Mouse (Mus musculus): ENCODE results near the gene Itga3. TPM values are rescaled to one million over a fixed set of nuclear protein-coding genes. Genes with fewer than 3 reads are reported as not detected.

Itga3 gene
- polyA plus RNA-seq, 1 experiment from 2014 or later: 11.5 TPM

DNA sequence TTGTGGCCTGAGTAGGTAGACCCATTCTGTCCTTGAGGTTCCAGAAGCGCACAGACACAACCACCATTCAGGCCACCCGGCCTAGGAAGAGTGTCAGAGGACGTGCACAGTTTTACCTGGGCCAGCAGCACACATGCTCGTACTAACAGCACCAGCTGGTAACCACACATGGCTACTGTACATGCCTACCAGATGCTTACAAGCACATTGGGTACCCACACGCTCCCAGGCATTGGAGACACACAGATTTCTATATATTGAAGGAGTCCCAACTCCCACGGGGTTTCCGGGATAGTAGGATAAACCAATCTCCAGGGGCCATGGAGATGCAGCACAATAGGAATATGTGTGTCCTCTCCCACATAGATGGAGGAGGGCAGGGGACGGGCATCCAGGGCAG, 73.9 kb downstream of the Itga3 start:
- no peak overlapping the region for H3K27ac ChIP-seq (replicated peaks)
- DNase-seq (ENCODE audit: low spot score): no peak
- no peaks in the 10 kb centered on the region for H3K27me3 ChIP-seq (replicated peaks; ENCODE audit: low read depth, poor library complexity, severe bottlenecking)
- H3K36me3 ChIP-seq (replicated peaks): peaks cover 84% of the 10 kb centered on the region
- peaks cover 68% of the 10 kb centered on the region for H3K4me1 ChIP-seq
- WGBS: 92% methylated on average over 8 of the region's 8 CpGs
- no peaks in the 10 kb centered on the region for H3K9me3 ChIP-seq
- H3K4me3 ChIP-seq: no peak overlapping the region

DNA sequence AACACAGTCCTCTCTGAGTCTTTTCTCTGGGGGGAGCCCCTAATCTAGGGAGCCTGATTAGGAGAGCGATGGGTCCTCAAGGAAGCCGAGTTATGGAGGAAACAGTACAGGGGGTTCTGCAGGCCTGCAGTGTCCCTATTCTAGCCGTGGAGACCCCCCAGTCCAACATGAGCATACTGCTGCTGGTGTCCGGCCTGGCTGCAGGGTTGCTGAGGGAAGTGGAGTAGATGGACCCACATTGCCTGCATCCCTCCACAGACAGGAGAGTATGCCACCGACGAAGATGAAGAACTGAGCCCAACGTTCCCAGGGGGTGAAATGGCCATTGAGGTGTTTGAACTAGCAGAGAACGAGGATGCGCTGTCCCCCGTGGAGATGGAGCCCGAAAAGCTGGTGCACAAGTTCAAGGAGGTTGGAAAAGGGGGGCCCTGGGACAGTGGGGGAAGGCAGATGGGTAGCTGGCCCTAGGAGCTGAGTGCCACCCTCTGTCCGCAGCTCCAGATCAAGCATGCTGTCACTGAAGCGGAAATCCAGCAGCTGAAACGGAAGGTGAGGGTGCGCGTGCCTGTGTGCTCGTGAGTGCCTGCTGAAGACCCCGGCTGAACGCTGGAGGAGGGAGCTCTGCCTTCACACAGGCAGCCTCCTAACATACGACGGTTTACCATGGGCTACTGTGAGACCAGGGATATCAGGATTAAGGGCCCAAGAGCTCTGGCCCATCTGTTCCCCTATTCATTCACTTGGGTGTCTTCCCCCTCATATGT, 74.8 kb downstream of the Itga3 start:
- Histone ChIP-seq H3K36me3 (replicated peaks) (peaks cover 93% of the 10 kb centered on the region), H3K4me1 (peaks cover 58% of the 10 kb centered on the region), H3K27ac (replicated peaks) (no peak overlapping the region), H3K27me3 (replicated peaks; ENCODE audit: low read depth, poor library complexity, severe bottlenecking) (no peaks in the 10 kb centered on the region), H3K9me3 (no peaks in the 10 kb centered on the region), H3K4me3 (no peak overlapping the region)
- 88% methylated on average over 21 of the region's 21 CpGs for WGBS
- no peak for DNase-seq (ENCODE audit: low spot score)

DNA sequence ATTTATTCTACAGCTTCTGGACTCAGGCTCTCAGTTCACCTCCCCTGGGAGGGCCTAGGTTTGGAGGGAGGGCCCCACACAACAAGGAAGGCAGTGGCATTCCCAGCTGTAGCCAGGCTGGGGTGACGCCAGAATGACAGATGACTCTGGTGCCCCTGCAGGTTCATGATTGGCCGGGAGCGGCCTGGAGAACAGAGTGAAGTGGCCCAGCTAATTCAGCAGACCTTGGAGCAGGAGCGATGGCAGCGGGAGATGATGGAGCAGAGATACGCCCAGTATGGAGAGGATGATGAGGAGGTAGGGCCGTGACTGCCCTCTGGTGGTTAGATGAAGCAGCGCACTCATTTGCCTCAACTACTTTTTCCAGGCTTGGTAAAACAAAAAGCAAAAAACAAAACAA, 75.5 kb downstream of the Itga3 start:
- Histone ChIP-seq H3K36me3 (replicated peaks) (peaks cover 100% of the 10 kb centered on the region), H3K9me3 (no peaks in the 10 kb centered on the region), H3K27ac (replicated peaks) (peak overlapping the region; percentile 72), H3K27me3 (replicated peaks; ENCODE audit: low read depth, poor library complexity, severe bottlenecking) (no peaks in the 10 kb centered on the region), H3K4me3 (peak overlapping the region; percentile 29; the same call in 1 of the 2 replicates), H3K4me1 (peaks cover 58% of the 10 kb centered on the region)
- DNase-seq (ENCODE audit: low spot score): peak; percentile 78
- WGBS: 2% methylated on average over 8 of the region's 8 CpGs

DNA sequence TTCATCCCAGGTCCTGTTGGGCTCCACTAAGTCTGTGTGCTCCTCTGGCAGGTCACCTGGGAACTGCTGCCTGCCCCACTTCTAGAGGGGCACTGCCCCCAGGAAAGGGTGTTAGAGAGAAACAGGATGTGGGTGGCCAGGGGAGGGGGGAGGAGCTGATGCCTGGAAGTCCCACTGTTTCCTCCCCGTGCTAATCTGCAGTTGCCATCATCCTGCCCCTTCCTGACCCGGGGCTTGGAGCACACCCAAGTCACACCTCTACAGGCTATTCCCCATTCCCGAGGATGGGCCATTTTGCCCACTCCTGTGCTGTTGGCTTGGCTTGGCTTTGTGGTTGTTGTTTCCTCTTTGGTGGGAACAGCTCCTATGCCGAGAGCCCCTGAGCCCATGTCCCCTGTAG, 76.1 kb downstream of the Itga3 start:
- H3K4me3 ChIP-seq: peak overlapping the region; percentile 29; the same call in 1 of the 2 replicates
- DNase-seq (ENCODE audit: low spot score): no peak
- H3K27ac ChIP-seq (replicated peaks): peak overlapping the region; percentile 72
- H3K9me3 ChIP-seq: no peaks in the 10 kb centered on the region
- no peaks in the 10 kb centered on the region for H3K27me3 ChIP-seq (replicated peaks; ENCODE audit: low read depth, poor library complexity, severe bottlenecking)
- peaks cover 100% of the 10 kb centered on the region for H3K36me3 ChIP-seq (replicated peaks)
- 46% methylated on average over 4 of the region's 4 CpGs for WGBS
- H3K4me1 ChIP-seq: peaks cover 58% of the 10 kb centered on the region

DNA sequence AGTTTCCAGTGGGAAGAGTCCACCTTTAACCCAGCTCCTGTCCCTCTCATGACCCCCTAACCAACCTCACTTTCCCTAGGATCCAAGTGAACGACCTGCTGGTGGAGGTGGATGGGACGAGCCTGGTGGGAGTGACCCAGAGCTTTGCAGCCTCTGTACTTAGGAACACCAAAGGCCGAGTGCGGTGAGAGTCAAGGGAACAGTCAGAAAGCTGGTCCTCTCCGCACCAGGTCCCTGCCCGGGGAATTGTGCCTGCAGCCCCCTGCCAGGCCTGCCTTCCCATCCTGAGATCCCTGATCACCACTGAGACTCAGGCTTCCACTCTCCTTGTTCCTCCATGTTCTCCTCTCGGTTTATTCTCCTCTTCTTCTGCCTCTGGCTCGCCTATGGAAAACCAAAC, 76.5 kb downstream of the Itga3 start:
- H3K36me3 ChIP-seq (replicated peaks): peaks cover 99% of the 10 kb centered on the region
- no peak for DNase-seq (ENCODE audit: low spot score)
- H3K4me3 ChIP-seq: peak overlapping the region; percentile 29; the same call in 1 of the 2 replicates

DNA sequence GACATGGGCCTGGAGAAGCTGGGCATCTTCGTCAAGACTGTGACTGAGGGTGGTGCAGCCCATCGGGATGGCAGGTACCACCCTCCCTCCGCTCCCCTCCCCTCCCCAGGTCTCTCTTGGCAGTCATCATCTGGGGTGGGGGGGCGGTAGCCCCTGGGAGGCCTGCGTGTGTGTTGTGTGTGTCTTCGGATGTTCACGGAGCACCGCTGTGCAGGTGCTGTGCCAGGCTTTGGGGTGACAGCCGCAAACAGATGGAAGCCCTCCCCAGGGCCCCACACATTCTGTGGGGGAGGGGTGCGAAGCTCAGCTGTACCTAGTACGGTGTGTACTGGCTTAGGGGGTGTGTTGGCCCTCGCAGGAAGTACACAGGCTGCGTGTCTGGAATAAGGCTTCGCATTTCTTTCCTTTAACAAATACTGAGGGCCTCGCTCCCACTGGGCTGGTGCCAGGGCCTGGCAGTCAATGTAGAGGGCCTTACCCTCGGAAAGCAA, 78.5 kb downstream of the Itga3 start:
- Histone ChIP-seq H3K4me1 (peaks cover 67% of the 10 kb centered on the region), H3K9me3 (no peaks in the 10 kb centered on the region), H3K36me3 (replicated peaks) (peaks cover 93% of the 10 kb centered on the region), H3K4me3 (peak overlapping the region; percentile 14; the same call in 1 of the 2 replicates), H3K27me3 (replicated peaks; ENCODE audit: low read depth, poor library complexity, severe bottlenecking) (no peaks in the 10 kb centered on the region), H3K27ac (replicated peaks) (peak overlapping the region; percentile 55)
- DNase-seq (ENCODE audit: low spot score): no peak
- whole genome bisulfite sequencing: 91% methylated on average over 16 of the region's 16 CpGs

More for the DNA sequence above, 76.5 kb downstream of the Itga3 start:
- H3K4me1 ChIP-seq: peaks cover 59% of the 10 kb centered on the region
- H3K27ac ChIP-seq (replicated peaks): peak overlapping the region; percentile 72
- H3K27me3 ChIP-seq (replicated peaks; ENCODE audit: low read depth, poor library complexity, severe bottlenecking): no peaks in the 10 kb centered on the region
- WGBS: 73% methylated on average over 8 of the region's 8 CpGs
- no peaks in the 10 kb centered on the region for H3K9me3 ChIP-seq

DNA sequence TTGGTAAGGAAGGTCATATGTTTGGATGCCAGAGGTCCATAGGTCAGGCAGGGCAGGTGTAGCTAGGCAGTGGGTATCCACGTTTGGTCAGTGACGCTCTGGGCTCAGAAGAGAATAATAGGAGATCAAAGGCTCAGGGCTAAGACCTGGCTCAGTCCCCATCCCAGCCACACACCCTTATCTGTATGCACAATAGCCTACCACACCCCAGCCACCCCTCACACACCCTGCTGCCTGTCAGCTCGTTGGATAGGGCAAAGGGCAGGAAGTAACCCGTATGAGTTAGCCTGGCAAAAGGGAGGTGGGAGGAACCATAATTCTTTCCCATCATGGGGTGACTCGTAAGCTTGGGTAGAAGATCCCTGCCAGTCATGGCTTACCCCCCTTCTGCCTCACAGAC, 79.0 kb downstream of the Itga3 start:
- no peak overlapping the region for H3K27ac ChIP-seq (replicated peaks)
- peaks cover 72% of the 10 kb centered on the region for H3K4me1 ChIP-seq
- no peak for DNase-seq (ENCODE audit: low spot score)
- H3K36me3 ChIP-seq (replicated peaks): peaks cover 88% of the 10 kb centered on the region
- H3K27me3 ChIP-seq (replicated peaks; ENCODE audit: low read depth, poor library complexity, severe bottlenecking): no peaks in the 10 kb centered on the region
- H3K9me3 ChIP-seq: no peaks in the 10 kb centered on the region
- peak overlapping the region; percentile 14; the same call in 1 of the 2 replicates for H3K4me3 ChIP-seq
- 85% methylated on average over 5 of the region's 5 CpGs for WGBS

DNA sequence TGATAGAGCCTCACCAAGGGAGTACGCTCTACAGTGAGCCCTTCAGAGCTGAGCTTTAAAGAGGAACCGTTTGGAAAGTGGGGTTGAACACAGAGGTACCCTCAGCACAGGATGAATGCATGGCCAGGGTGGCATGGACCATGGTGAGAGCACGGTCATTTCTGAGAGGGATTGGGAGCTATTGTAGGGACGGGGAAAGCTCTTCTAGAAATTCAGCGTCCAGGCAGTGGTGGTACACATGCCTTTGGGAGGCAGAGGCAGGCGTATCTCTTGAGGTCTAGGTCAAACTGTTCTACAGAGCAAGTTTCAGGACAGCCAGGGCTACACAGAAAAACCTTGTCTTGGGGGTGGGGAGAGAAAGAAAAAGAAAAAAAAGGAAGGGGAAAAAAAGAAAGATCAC, 79.6 kb downstream of the Itga3 start:
- peaks cover 78% of the 10 kb centered on the region for H3K4me1 ChIP-seq
- H3K4me3 ChIP-seq: no peak overlapping the region
- WGBS: 92% methylated on average over 6 of the region's 6 CpGs
- no peak for DNase-seq (ENCODE audit: low spot score)
- H3K27me3 ChIP-seq (replicated peaks; ENCODE audit: low read depth, poor library complexity, severe bottlenecking): no peaks in the 10 kb centered on the region
- H3K36me3 ChIP-seq (replicated peaks): peaks cover 82% of the 10 kb centered on the region
- H3K27ac ChIP-seq (replicated peaks): no peak overlapping the region; the same call in 1 of the 2 replicates
- no peaks in the 10 kb centered on the region for H3K9me3 ChIP-seq

DNA sequence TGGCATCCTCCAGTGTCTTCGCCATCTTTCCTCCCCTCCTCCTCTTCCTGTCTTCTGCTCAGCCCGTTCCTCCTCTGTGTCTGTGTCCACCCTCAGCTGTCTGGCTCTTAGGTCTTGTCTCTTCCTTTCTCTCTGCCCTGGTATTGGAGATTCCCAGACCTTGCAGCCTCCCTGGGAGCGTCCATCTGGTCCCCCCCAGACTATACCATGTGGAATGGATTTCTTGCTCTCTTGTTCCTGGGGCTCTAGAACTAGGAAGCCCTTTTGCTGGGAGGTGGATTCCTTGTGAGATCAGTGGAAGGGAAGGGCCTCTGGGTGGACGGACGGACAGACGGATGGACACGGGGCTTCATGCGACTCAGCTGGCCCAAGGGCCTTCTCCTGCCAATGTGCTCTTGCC, 80.5 kb downstream of the Itga3 start:
- no peaks in the 10 kb centered on the region for H3K27me3 ChIP-seq (replicated peaks; ENCODE audit: low read depth, poor library complexity, severe bottlenecking)
- WGBS: 86% methylated on average over 8 of the region's 8 CpGs
- peaks cover 79% of the 10 kb centered on the region for H3K4me1 ChIP-seq
- H3K36me3 ChIP-seq (replicated peaks): peaks cover 73% of the 10 kb centered on the region
- peak overlapping the region; percentile 16; the same call in 1 of the 2 replicates for H3K27ac ChIP-seq (replicated peaks)
- H3K9me3 ChIP-seq: no peaks in the 10 kb centered on the region
- DNase-seq (ENCODE audit: low spot score): no peak
- H3K4me3 ChIP-seq: peak overlapping the region; percentile 12; the same call in 1 of the 2 replicates

DNA sequence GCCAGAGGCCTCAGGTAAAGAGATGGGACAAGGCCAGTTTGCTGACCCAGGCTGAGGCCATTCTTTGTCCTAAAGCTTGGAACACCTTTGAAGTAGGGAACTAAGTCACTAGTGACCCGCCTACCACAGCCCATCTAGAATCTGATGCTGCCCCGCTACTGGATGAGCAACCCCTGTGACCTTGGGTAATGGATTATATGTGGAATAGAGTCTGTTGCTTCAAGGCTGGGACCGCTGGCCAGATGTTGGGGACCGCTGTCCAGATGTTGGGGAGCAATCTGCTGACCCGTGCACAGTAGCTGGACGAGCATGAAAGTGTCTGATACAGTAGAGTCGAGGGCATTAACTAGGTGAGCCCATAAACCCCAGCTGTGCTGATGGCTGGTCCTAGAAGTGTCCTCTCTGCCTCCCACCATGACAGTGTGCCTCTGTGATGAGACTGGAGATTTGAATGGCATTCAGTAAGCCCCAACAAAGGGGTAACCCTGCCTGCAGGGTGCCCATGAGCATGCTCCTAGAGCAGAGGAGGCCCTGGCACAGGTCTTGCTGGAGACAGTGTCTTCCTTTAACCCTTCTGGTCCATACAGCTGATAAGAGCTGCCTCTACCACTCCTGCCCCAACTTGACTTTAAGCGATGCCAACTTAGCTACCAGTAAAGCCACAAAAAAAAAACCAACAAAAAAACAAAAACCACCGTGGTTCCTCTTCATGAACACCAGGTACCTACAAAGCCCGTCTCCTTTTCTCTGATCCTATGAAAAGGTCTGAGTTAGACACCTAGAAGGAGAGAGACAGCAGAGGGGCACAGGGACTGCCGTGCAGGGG, 81.4 kb downstream of the Itga3 start:
- 88% methylated on average over 11 of the region's 11 CpGs for WGBS
- peak overlapping the region; percentile 87 for H3K4me3 ChIP-seq

More for the DNA sequence above, 81.4 kb downstream of the Itga3 start:
- H3K36me3 ChIP-seq (replicated peaks): peaks cover 64% of the 10 kb centered on the region
- H3K9me3 ChIP-seq: no peaks in the 10 kb centered on the region
- H3K27ac ChIP-seq (replicated peaks): peak overlapping the region; percentile 16; the same call in 1 of the 2 replicates
- H3K4me1 ChIP-seq: peaks cover 76% of the 10 kb centered on the region
- no peak for DNase-seq (ENCODE audit: low spot score)
- no peaks in the 10 kb centered on the region for H3K27me3 ChIP-seq (replicated peaks; ENCODE audit: low read depth, poor library complexity, severe bottlenecking)

Measured in embryonic facial prominence, embryonic 10.5 days (tissue).